Mouse (Mus musculus) heart, postnatal 14 days (tissue): ENCODE measurements around the gene Nbea. TPM values are rescaled to one million over a fixed set of nuclear protein-coding genes. Genes with fewer than 3 reads are reported as not detected.
A peak's percentile ranks its signal among the peaks of the same experiment; 100 is the strongest.

Source experiments
- DNase-seq, 2 experiments: peaks; one replicate each; pipeline ENCODE4 v3.0.0; 2021 to 2022
- intact Hi-C: fragments of 180-260 bp; cut with DNase I; formaldehyde crosslinking; loops from one replicate; pipeline ENCODE4 v1.15.1; 2025
- total RNA-seq, 2 experiments: library from RNA; stranded (reverse); gene quantifications; 2 replicates each; pipeline ENCODE4 v1.2.3; 2021

The Nbea gene
- total RNA-seq, 2 experiments from 2014 or later, result 18.5 to 19.9 TPM

GRCm38 (mm10) chr3:55763591-55763990 lies 419.9 kb downstream of the Nbea start:
- DNase-seq, result no peak
- intact Hi-C loops, result no loop called here

- intact Hi-C loops, result no loop called here
- peak in 1 of 2 experiments; percentile 7 for DNase-seq
Observed at GRCm38 (mm10) chr3:55758297-55758696, 425.2 kb downstream of the Nbea start.

- DNase-seq, result no peak
- intact Hi-C loops, result no loop called here
Observed at GRCm38 (mm10) chr3:55756602-55757190, 426.8 kb downstream of the Nbea start.

GRCm38 (mm10) chr3:55755805-55756601 lies 427.5 kb downstream of the Nbea start:
- DNase-seq, result no peak
- intact Hi-C loops, result no loop called here

- DNase-seq, result no peak
Observed at GRCm38 (mm10) chr3:55754981-55755608, 428.4 kb downstream of the Nbea start.

GRCm38 (mm10) chr3:55753872-55754271 lies 429.6 kb downstream of the Nbea start:
- intact Hi-C loops, result no loop called here
- no peak for DNase-seq

More at GRCm38 (mm10) chr3:55754981-55755608, 428.4 kb downstream of the Nbea start:
- intact Hi-C loops, result no loop called here

GRCm38 (mm10) chr3:55752558-55752957 lies 430.9 kb downstream of the Nbea start:
- no peak for DNase-seq
- intact Hi-C loops, result no loop called here

- DNase-seq, result no peak
- intact Hi-C loops, result no loop called here
Observed at GRCm38 (mm10) chr3:55751363-55751762, 432.1 kb downstream of the Nbea start.

GRCm38 (mm10) chr3:55750445-55751065 lies 432.9 kb downstream of the Nbea start:
- DNase-seq, result no peak
- intact Hi-C loops, result no loop called here

GRCm38 (mm10) chr3:55743885-55744284 lies 439.6 kb downstream of the Nbea start:
- intact Hi-C loops, result no loop called here
- no peak for DNase-seq

GRCm38 (mm10) chr3:55742654-55743053 lies 440.8 kb downstream of the Nbea start:
- DNase-seq, result peak in 1 of 2 experiments; percentile 13
- intact Hi-C loops, result no loop called here

GRCm38 (mm10) chr3:55742218-55742617 lies 441.3 kb downstream of the Nbea start:
- no peak for DNase-seq
- intact Hi-C loops, result no loop called here

GRCm38 (mm10) chr3:55741428-55741827 lies 442.1 kb downstream of the Nbea start:
- intact Hi-C loops, result no loop called here
- no peak for DNase-seq

GRCm38 (mm10) chr3:55733665-55734064 lies 449.8 kb downstream of the Nbea start:
- intact Hi-C loops, result no loop called here
- DNase-seq, result no peak

GRCm38 (mm10) chr3:55730549-55730948 lies 453.0 kb downstream of the Nbea start:
- DNase-seq, result no peak
- intact Hi-C loops, result no loop called here

GRCm38 (mm10) chr3:55730142-55730541 lies 453.4 kb downstream of the Nbea start:
- intact Hi-C loops, result no loop called here
- no peak for DNase-seq

- intact Hi-C loops, result no loop called here
- DNase-seq, result no peak
Observed at GRCm38 (mm10) chr3:55714260-55714659, 469.2 kb downstream of the Nbea start.

- intact Hi-C loops, result no loop called here
Observed at GRCm38 (mm10) chr3:55713856-55714255, 469.6 kb downstream of the Nbea start.

GRCm38 (mm10) chr3:55710300-55710699 lies 473.2 kb downstream of the Nbea start:
- intact Hi-C loops, result no loop called here
- DNase-seq, result no peak

More at GRCm38 (mm10) chr3:55713856-55714255, 469.6 kb downstream of the Nbea start:
- DNase-seq, result no peak

GRCm38 (mm10) chr3:55701632-55702031 lies 481.9 kb downstream of the Nbea start:
- no peak for DNase-seq
- intact Hi-C loops, result no loop called here

- intact Hi-C loops, result no loop called here
- no peak for DNase-seq
Observed at GRCm38 (mm10) chr3:55697174-55697573, 486.3 kb downstream of the Nbea start.
